Mouse (Mus musculus) cerebellum, adult 2 months (tissue): ENCODE measurements around the gene Ebf4. TPM values are rescaled to one million over a fixed set of nuclear protein-coding genes. Genes with fewer than 3 reads are reported as not detected.
"Not testable (repeated sequence)": the region's sequence is repeated elsewhere in the genome, so short reads cannot be mapped to it uniquely, and the experiment has no call there.

ENCODE experiments used
- DNase-seq, 2 experiments: peaks; one replicate each; pipeline ENCODE4 v3.0.0; 2021
- H3K27ac ChIP-seq: fragments of 200-500 bp; 2 replicates; pipeline ENCODE4 v1.5.1; 2012; ENCODE audit warnings: low read length, control low read depth, inconsistent platforms; ENCODE audit not compliant: insufficient read depth
- H3K27me3 ChIP-seq: fragments of 200-500 bp; 2 replicates; pipeline ENCODE4 v1.6.1; 2012; ENCODE audit warnings: inconsistent platforms, mild to moderate bottlenecking, low read length, moderate library complexity; ENCODE audit not compliant: control insufficient read depth, insufficient read depth
- H3K4me1 ChIP-seq: fragments of 200-500 bp; 2 replicates; pipeline ENCODE4 v1.6.1; 2011; ENCODE audit warnings: low read length; ENCODE audit not compliant: control insufficient read depth, insufficient read depth
- H3K4me3 ChIP-seq: fragments of 200-500 bp; replicated peaks from 2 replicates; pipeline ENCODE3; 2011; ENCODE audit warnings: mild to moderate bottlenecking, low read depth, low read length, control low read depth; ENCODE audit not compliant: insufficient read depth
- CTCF ChIP-seq: fragments of 200-500 bp; IDR thresholded peaks from 2 replicates; pipeline ENCODE4 v1.5.1; 2011; ENCODE audit warnings: low read depth, mild to moderate bottlenecking, control low read depth, low read length, moderate library complexity, borderline replicate concordance; ENCODE audit not compliant: insufficient read depth
- POLR2A ChIP-seq: fragments of 200-500 bp; IDR thresholded peaks from 2 replicates; pipeline ENCODE4 v1.6.1; 2011; ENCODE audit warnings: low read length, control low read depth, borderline replicate concordance; ENCODE audit not compliant: insufficient read depth
- WGBS: fragments of 180-500 bp; shearing (Covaris S2); methylation state at CpG from one replicate; pipeline ENCODE4 v1.1.7; 2018; 5-methylcytosine and 5-hydroxymethylcytosine counted together
- polyA plus RNA-seq: library from polyadenylated mRNA; depleted of rRNA; stranded (reverse); fragments of >200 nt; gene quantifications from 2 replicates; pipeline ENCODE4 v1.2.3, GENCODE M21; 2012

Ebf4 gene
- polyA plus RNA-seq, 1 experiment, result 10.2 TPM

DNA sequence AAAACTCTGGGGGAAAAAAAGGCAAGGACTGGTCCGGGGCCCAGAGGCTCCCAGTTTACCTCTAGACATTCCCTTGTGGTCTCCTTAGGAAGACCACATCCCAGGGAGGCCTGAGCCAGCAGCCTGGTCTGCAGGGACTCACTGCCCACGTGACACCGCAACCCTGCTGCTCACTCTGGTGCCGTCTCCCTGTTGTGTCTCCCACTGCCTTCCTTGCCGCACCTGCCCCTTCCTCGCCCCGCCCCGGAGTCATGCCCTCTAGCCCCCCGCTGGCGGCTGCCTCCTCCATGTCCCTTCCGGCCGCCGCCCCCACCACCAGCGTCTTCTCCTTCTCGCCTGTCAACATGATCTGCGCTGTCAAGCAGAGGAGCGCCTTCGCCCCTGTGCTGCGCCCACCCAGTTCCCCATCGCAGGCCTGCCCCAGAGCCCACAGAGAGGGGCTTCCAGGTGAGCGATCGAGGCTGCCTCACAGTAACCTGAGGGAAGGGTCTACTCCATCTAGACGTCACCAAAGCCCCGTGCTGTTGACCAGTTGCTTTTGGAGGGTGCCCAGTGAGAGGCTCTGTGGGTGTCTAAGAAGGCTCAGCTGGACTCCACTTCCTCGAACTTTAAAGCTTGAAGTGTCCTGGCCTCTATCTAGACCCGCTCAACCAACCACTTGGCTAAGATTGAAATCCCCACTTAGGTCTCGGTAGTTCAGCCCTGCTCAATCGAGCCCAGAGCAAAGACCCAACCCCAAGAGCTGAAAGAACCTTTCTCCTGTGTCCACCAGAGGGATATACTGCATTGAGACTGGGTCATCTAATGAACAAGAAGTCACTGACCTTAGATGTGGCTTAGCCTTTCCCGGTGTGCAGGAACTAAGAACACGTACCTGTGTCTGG, 70.5 kb downstream of the Ebf4 start:
- Histone ChIP-seq H3K27ac (no peak overlapping the region), H3K4me1 (no peaks in the 10 kb centered on the region), H3K27me3 (peaks cover 3% of the 10 kb centered on the region; the same call in 1 of the 2 replicates), H3K4me3 (no peak overlapping the region)
- 10% methylated on average over 30 of the region's 30 CpGs for WGBS
- no peak for DNase-seq
- TF ChIP-seq CTCF (no peak), POLR2A (no peak)

DNA sequence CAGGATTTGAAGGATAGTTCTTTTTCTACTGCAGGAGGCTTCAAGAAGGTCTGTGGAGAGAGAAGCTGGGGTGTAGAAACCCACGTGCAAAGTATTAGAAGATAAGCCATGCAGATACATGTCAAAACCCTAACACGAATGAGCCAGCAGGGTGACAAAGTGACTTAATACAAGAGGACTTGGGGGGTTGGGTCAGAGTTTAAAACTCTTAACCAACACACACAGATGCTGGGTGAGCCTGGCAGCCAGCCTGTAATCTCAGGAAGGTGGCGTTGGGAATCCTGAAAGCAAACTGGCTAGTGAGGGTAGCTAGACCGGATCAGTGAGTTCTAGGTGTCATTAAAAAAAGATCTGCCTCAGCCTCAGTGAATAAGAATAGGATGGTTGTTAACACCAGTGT, 72.4 kb downstream of the Ebf4 start:
- 55% methylated on average over 4 of the region's 4 CpGs for WGBS
- Histone ChIP-seq H3K27ac (no peak overlapping the region), H3K4me1 (no peaks in the 10 kb centered on the region), H3K4me3 (no peak overlapping the region), H3K27me3 (peaks cover 2% of the 10 kb centered on the region; the same call in 1 of the 2 replicates)
- DNase-seq, result no peak
- no peak for TF ChIP-seq POLR2A
- TF ChIP-seq CTCF, result no peak

DNA sequence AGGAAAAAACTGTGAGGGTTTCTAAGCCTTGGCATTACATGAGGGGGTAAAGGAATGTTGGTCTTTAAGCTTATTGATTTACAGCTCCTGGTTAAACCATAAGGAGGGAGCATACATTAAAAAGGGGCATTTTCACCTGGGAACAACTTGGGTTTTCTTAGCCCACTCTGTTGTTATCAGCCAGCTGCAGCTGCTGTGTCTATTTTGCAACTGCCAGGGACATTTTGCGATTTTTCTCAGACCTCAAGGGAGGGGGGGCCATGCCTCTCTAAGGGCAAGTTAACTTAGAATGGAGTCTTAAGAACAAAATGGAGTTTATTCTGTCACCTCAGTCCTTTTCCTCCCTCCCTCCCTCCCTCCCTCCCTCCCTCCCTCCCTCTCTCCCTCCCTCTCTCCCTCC, 78.1 kb downstream of the Ebf4 start:
- not testable (repeated sequence) for H3K4me1 ChIP-seq, H3K27me3 ChIP-seq, H3K27ac ChIP-seq, H3K4me3 ChIP-seq, DNase-seq
- 50% methylated on average over 1 of the region's 1 CpGs for WGBS

DNA sequence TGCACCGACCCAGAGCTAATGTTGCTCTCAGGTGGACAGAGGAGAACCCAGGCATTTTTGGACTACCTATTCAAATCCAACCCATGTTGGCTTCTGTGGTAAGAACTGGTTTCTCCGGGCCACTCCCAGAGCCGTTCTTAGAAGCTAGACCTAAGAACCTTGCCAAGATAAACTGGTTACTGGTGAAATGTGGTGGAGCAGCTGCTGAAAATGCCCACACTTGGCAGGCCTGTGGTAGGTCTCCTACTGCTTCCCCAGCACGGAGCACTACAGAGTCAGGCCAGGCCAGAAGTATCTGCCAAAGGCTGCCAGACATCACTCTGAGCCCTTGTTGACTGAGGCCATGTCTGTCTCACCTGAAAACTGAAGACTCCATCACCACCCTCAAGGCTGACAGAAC, 80.0 kb downstream of the Ebf4 start:
- Histone ChIP-seq H3K4me3 (no peak overlapping the region), H3K27ac (no peak overlapping the region), H3K4me1 (no peaks in the 10 kb centered on the region), H3K27me3 (no peaks in the 10 kb centered on the region; the same call in 1 of the 2 replicates)
- TF ChIP-seq POLR2A (no peak), CTCF (no peak)
- 5% methylated on average over 4 of the region's 4 CpGs for WGBS
- DNase-seq, result peak in 1 of 2 experiments; percentile 47

DNA sequence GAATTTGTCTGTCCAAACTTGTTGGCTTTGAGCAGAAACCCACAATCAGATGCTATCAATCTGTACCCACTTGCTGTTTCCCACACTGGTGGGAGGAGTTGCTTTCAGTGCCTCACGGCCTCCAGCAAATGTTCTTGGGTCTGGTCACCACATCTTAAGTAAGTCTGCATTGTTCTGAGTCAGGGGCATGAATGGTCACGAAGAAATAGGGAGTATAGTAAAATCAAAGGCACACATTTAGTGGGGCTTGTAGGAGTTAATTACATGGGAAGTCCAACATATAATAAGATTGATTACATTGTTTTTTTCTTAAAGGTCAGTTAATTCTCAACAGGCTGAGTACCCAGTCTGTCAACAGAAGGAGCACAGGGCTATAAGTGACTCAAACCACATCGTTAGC, 88.2 kb downstream of the Ebf4 start:
- no peaks in the 10 kb centered on the region for H3K27me3 ChIP-seq
- no peak for DNase-seq
- H3K4me3 ChIP-seq, result no peak overlapping the region
- no peak overlapping the region for H3K27ac ChIP-seq
- WGBS, result 54% methylated on average over 3 of the region's 3 CpGs
- TF ChIP-seq POLR2A, result no peak
- no peak for TF ChIP-seq CTCF
- no peaks in the 10 kb centered on the region for H3K4me1 ChIP-seq

DNA sequence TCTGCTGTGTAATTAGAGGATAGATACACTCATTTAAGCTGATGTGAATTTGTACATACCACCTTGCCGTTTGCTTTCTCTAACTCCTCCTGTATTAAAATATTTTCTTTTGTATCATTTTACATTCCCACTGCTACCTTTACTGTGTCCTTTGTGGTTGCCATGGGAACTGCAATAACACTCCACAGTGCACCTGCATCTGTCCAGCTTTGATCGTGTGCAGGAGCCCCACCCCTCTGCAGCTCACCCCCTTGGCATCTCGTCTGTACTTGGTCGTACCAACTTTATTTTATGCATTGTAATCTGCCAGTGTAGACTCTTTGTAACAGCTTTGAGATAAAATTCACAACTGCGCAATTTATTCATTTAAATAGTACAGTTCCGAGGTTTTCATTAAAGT, 88.9 kb downstream of the Ebf4 start:
- WGBS, result 48% methylated on average over 6 of the region's 6 CpGs
- DNase-seq, result no peak
- Histone ChIP-seq H3K4me1 (no peaks in the 10 kb centered on the region), H3K27me3 (no peaks in the 10 kb centered on the region), H3K4me3 (no peak overlapping the region), H3K27ac (no peak overlapping the region)
- TF ChIP-seq POLR2A (no peak), CTCF (no peak)

DNA sequence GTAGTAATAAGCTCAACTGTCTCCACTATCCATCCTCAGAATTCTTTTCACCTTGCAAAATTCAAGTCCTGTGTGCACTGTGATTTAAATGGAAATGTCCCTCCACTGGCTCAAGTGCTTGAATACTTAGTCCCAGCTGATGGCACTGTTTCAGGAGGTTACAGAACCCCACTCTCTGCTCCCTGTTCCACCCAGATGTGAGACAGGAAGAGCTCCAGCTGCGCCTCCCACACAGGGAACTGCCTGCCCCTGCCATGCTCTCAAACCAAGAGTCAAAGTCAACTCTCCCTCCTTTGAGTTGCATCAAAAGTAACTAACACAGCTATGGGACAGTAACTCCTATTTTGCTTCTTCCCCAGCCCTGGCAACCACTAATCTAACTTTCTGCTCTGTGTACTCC, 91.2 kb downstream of the Ebf4 start:
- Histone ChIP-seq H3K4me1 (no peaks in the 10 kb centered on the region), H3K27me3 (no peaks in the 10 kb centered on the region), H3K27ac (no peak overlapping the region), H3K4me3 (no peak overlapping the region)
- no peak for DNase-seq
- WGBS, result 57% methylated on average over 1 of the region's 1 CpGs
- TF ChIP-seq CTCF, result no peak
- no peak for TF ChIP-seq POLR2A

DNA sequence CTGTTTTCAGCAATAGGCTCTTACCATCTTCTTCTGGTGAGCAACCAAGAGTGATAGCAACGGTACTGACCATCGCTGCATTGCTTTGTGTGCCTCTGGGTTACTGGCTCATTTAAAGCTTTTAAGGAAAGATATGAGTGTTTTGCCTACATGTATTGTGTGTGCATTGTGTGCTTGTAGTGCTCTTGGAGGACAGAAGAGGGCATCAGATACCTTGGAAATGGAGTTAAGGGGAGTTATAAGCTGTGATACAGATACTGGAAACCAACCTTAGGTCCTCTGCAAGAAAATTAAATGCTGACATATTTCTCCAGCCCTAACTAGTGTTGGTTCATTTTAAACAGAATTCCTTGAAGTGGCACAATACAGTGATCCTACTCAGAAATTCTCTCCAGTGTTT, 93.8 kb downstream of the Ebf4 start:
- H3K4me3 ChIP-seq, result no peak overlapping the region
- no peak for DNase-seq
- H3K27me3 ChIP-seq, result no peaks in the 10 kb centered on the region
- TF ChIP-seq CTCF (no peak), POLR2A (no peak)
- H3K27ac ChIP-seq, result no peak overlapping the region
- no peaks in the 10 kb centered on the region for H3K4me1 ChIP-seq
- 70% methylated on average over 2 of the region's 2 CpGs for WGBS
